Mouse (Mus musculus) E14TG2a.4 (cell line): Measurements from ENCODE around the gene Tmco4.

Experiments
- CTCF ChIP-seq: conservative IDR thresholded peaks from 2 replicates; pipeline ENCODE4 v1.5.1; 2014; ENCODE audit warnings: low read length
- NANOG ChIP-seq: IDR thresholded peaks from 2 replicates; pipeline ENCODE4 v1.6.1; 2014; ENCODE audit warnings: borderline replicate concordance, low read length, mixed read lengths

DNA sequence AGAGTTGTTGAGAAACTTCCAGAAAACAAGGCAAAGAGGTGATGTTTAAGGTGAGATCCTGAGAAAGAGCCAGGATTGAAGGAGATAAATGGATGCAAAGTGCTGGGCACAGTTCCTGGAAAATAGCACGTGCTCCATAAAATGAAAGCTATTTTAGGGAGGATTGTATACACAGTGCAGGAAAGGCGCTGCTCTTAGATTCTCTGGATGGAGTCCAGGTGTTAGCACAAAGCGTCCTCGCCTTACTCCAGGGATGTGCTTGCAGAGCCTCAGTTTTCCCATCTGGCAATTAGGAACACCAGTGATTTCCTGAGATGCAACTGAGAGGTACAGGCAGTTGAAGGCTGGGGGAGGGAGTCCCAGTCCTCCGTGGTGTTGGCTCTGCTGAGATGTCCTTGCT lies 123.5 kb downstream of the Tmco4 start:
- no peak for TF ChIP-seq CTCF
- TF ChIP-seq NANOG = no peak
